Mouse (Mus musculus) intestine, embryonic 16.5 days (tissue): ENCODE results near the gene Mnd1. TPM values are rescaled to one million over a fixed set of nuclear protein-coding genes. Genes with fewer than 3 reads are reported as not detected.

Source experiments
- polyA plus RNA-seq: library from polyadenylated mRNA; unstranded; fragments of >200 nt; fragmentation: Nextera tagmentation; extraction: Ambion mirVana; gene quantifications from 2 replicates; pipeline ENCODE4 v1.2.1, GENCODE M21; 2015

The Mnd1 gene
- polyA plus RNA-seq, 1 experiment from 2014 or later = 9.9 TPM

Other genes with a start within 250 kb of the Mnd1 start
- 18.2 and 19.8 TPM in 2 replicates for gene Tmem131l, start 115.6 kb downstream of the Mnd1 start, polyA plus RNA-seq
- 1.2 and 1.4 TPM in 2 replicates for gene Gm6525, start 18.3 kb upstream of the Mnd1 start, polyA plus RNA-seq
- 57.0 and 57.5 TPM in 2 replicates for gene Trim2, start 151.1 kb upstream of the Mnd1 start, polyA plus RNA-seq